Mouse (Mus musculus) cerebellum, adult 2 months (tissue): Measurements from ENCODE around the gene Itpripl2. TPM values are rescaled to one million over a fixed set of nuclear protein-coding genes. Genes with fewer than 3 reads are reported as not detected.

Source experiments
- DNase-seq, 2 experiments: peaks; one replicate each; pipeline ENCODE4 v3.0.0; 2021
- H3K27ac ChIP-seq: fragments of 200-500 bp; 2 replicates; pipeline ENCODE4 v1.5.1; 2012; ENCODE audit warnings: low read length, control low read depth, inconsistent platforms; ENCODE audit not compliant: insufficient read depth
- H3K27me3 ChIP-seq: fragments of 200-500 bp; 2 replicates; pipeline ENCODE4 v1.6.1; 2012; ENCODE audit warnings: inconsistent platforms, mild to moderate bottlenecking, low read length, moderate library complexity; ENCODE audit not compliant: control insufficient read depth, insufficient read depth
- H3K4me1 ChIP-seq: fragments of 200-500 bp; 2 replicates; pipeline ENCODE4 v1.6.1; 2011; ENCODE audit warnings: low read length; ENCODE audit not compliant: control insufficient read depth, insufficient read depth
- H3K4me3 ChIP-seq: fragments of 200-500 bp; replicated peaks from 2 replicates; pipeline ENCODE3; 2011; ENCODE audit warnings: mild to moderate bottlenecking, low read depth, low read length, control low read depth; ENCODE audit not compliant: insufficient read depth
- CTCF ChIP-seq: fragments of 200-500 bp; IDR thresholded peaks from 2 replicates; pipeline ENCODE4 v1.5.1; 2011; ENCODE audit warnings: low read depth, mild to moderate bottlenecking, control low read depth, low read length, moderate library complexity, borderline replicate concordance; ENCODE audit not compliant: insufficient read depth
- POLR2A ChIP-seq: fragments of 200-500 bp; IDR thresholded peaks from 2 replicates; pipeline ENCODE4 v1.6.1; 2011; ENCODE audit warnings: low read length, control low read depth, borderline replicate concordance; ENCODE audit not compliant: insufficient read depth
- WGBS: fragments of 180-500 bp; shearing (Covaris S2); methylation state at CpG from one replicate; pipeline ENCODE4 v1.1.7; 2018; 5-methylcytosine and 5-hydroxymethylcytosine counted together
- polyA plus RNA-seq: library from polyadenylated mRNA; depleted of rRNA; stranded (reverse); fragments of >200 nt; gene quantifications from 2 replicates; pipeline ENCODE4 v1.2.3, GENCODE M21; 2012; rRNA removed

Itpripl2 gene
- polyA plus RNA-seq, 1 experiment: 1.9 TPM

DNA sequence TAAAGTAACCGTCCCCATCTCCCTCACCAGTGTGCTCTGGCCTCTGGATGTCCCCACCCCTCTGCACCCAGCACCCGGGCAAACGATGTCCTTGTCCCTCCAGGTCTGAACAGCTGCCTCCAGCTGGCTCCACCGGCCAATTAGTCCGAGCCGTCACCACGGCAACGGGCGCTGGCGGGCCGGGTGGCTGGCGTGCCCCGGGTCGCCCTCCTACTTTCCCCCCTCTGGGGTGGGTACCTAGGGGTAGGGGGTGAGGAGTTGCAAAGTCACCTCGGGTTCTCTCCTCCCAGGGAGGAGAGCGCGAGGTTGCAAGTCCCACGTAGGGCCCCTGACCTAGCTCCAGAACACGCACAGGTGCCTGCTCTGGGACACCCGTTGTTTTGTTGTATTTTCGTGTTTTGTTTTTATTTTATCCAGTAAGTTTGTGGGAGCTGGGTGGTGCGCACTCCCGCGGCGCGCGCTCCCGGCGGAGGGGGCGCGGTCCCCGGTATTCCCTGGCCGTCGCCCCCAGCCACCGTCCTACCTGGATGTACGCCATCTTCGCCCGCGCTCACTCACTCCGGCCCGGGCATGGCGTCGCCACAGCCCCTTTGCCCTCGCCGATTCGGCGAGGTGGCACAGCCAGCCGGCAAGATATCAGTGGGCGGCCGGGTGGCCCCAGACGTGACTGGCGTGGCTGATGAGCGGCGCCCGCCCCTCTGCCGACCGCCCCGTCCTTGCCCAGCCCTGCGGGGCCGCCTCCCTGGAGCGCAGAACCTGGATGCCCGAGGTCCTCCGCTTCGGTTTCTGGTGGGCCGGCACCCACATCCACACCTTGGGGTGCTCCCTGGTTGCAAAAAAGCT, 44.3 kb downstream of the Itpripl2 start:
- DNase-seq: peak; percentile 5 to 23
- no peak for TF ChIP-seq CTCF
- no peak for TF ChIP-seq POLR2A
- Histone ChIP-seq H3K27ac (no peak overlapping the region), H3K27me3 (peaks cover 7% of the 10 kb centered on the region; the same call in 1 of the 2 replicates), H3K4me1 (0 out of 2 replicates have a peak, but pooled peaks cover 3% of the 10 kb centered on the region), H3K4me3 (peak overlapping the region; percentile 47)
- WGBS: 1% methylated on average over 65 of the region's 65 CpGs

DNA sequence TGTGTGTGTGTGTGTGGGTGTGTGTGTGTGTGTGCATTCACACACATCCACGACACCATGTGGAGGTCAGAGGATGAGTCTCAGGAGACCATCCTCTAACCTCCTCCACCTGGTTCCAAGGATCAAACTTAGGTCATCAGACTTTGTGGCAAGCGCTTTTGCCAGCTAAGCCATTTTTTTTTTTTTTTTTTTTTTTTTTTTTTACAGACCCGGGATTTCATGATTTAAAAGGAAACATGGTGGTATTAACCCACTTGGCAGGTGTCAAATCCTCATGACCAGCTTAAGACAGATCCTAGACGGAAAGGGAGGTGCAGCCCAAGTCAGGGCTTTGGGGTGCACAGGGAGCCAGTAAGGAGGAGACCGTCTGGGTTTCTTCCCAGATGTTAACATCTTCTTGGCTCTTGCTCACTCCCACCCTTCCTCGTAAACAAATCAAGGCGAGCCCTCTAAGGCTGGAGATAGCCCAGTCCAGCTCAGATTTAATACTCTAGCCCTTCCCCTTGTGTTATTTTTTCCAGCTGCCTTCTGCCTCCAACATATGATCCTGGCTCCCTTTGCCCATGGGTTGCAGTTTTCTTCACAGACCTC, 47.8 kb downstream of the Itpripl2 start:
- H3K4me1 ChIP-seq: 0 out of 2 replicates have a peak, but pooled peaks cover 3% of the 10 kb centered on the region
- H3K4me3 ChIP-seq: no peak overlapping the region
- no peak overlapping the region for H3K27ac ChIP-seq
- peaks cover 7% of the 10 kb centered on the region; the same call in 1 of the 2 replicates for H3K27me3 ChIP-seq
- TF ChIP-seq CTCF (no peak), POLR2A (no peak)
- 54% methylated on average over 7 of the region's 7 CpGs for WGBS
- DNase-seq: no peak

DNA sequence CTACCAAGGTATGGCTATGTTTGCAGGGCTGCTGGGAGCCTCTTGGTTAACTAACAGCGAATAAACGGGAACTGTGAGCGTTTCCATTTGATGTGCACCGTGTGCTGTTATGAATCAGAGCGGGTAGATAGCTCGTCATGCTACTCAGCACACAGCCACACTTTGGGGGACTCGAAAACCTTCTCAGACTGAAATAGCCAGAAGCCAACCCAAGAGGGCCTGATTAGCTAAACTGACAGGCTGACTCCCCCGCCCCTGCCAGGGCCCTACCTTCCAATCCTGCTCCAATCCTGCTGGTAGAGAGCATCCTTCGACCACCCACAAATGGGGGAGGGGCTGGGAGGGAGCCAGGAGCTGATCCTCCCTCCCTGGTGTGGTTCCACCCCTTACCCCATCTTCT, 48.4 kb downstream of the Itpripl2 start:
- no peak for DNase-seq
- Histone ChIP-seq H3K4me3 (no peak overlapping the region), H3K27me3 (peaks cover 7% of the 10 kb centered on the region; the same call in 1 of the 2 replicates), H3K4me1 (0 out of 2 replicates have a peak, but pooled peaks cover 3% of the 10 kb centered on the region), H3K27ac (no peak overlapping the region)
- TF ChIP-seq POLR2A (no peak), CTCF (no peak)
- WGBS: 8% methylated on average over 9 of the region's 9 CpGs

DNA sequence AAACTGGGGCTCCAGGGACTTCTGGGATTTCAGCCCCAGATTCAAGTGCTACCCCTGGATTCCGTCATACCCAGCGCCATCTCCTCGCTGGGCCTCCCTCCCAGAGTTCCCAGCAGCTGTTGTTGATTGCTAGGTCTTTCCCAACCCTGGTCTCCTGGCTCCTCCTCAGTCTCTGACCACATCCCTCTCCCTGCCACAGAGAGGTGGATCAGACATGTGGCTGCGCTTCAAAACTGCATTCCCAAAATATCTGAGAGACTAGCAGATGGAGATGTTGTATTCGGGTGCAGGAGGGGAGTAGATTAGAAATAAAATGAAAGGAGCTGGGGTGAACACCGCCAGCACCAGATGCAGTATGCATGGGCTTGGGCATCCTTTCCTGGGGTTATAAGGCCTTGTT, 50.2 kb downstream of the Itpripl2 start:
- no peaks in the 10 kb centered on the region for H3K4me1 ChIP-seq
- no peak overlapping the region for H3K27ac ChIP-seq
- no peak for TF ChIP-seq CTCF
- no peak for TF ChIP-seq POLR2A
- DNase-seq: no peak
- H3K27me3 ChIP-seq: no peaks in the 10 kb centered on the region
- 73% methylated on average over 6 of the region's 6 CpGs for WGBS
- no peak overlapping the region for H3K4me3 ChIP-seq

DNA sequence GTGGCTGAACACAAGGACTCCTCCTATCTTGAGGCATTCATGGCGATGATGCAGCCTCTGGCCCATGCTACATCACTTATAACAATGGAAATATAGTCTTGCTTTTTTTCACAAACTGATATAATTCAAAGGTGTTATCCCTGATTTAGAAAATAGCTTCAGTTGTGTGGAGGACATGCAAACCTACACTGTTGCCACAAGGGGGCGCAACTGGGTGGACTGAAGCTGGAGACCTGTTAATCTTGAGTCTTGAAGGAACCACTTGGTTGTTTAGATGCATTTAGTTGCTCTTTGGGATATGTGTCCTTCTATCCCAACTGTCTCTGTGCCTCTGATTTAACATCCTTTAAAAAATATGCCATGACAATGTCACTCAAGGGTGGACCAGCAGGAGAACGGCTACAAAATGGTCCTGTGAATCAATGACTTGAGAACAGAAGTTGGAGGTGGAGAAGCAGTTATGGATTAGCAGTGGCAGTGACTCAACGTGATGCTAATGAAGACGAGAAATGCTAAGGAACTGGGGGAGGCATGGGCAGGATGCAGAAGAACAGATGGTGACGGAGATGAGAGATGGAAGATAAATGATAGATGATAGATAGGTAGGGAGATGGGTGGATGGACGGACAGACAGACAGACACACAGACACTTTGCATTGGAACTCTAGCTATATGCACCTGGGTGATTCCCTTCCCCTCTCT, 54.5 kb downstream of the Itpripl2 start:
- no peaks in the 10 kb centered on the region for H3K27me3 ChIP-seq
- 55% methylated on average over 7 of the region's 7 CpGs for WGBS
- no peak overlapping the region for H3K4me3 ChIP-seq
- TF ChIP-seq POLR2A (no peak), CTCF (peak; percentile 29; the same call in 1 of the 2 replicates)
- no peak overlapping the region for H3K27ac ChIP-seq
- H3K4me1 ChIP-seq: no peaks in the 10 kb centered on the region
- no peak for DNase-seq

Other genes starting within 250 kb of the Itpripl2 start
- gene Smg1, start 248.3 kb downstream of the Itpripl2 start, polyA plus RNA-seq: 118 and 139 TPM in 2 replicates
- 9.7 and 10.3 TPM in 2 replicates for gene Syt17, start 43.8 kb downstream of the Itpripl2 start, polyA plus RNA-seq
- 82.5 and 93.2 TPM in 2 replicates for gene Coq7, start 41.4 kb upstream of the Itpripl2 start, polyA plus RNA-seq
- gene Tmc7, start 92.8 kb upstream of the Itpripl2 start, polyA plus RNA-seq: 16.7 and 16.9 TPM in 2 replicates
- 0.13 and 0.22 TPM in 2 replicates for gene Tmc5, start 105.3 kb upstream of the Itpripl2 start, polyA plus RNA-seq
- gene Gde1, start 213.8 kb upstream of the Itpripl2 start, polyA plus RNA-seq: 345 and 354 TPM in 2 replicates
- gene Ccp110, start 220.6 kb upstream of the Itpripl2 start, polyA plus RNA-seq: 63.1 and 72.8 TPM in 2 replicates
- gene Vps35l, start 248.3 kb upstream of the Itpripl2 start, polyA plus RNA-seq: 72.3 and 74.3 TPM in 2 replicates